Mouse (Mus musculus): ENCODE results near the gene Exd1. TPM values are rescaled to one million over a fixed set of nuclear protein-coding genes. Genes with fewer than 3 reads are reported as not detected.
A peak's percentile ranks its signal among the peaks of the same experiment; 100 is the strongest.

Exd1 gene
- polyA plus RNA-seq, 1 experiment = not detected

DNA sequence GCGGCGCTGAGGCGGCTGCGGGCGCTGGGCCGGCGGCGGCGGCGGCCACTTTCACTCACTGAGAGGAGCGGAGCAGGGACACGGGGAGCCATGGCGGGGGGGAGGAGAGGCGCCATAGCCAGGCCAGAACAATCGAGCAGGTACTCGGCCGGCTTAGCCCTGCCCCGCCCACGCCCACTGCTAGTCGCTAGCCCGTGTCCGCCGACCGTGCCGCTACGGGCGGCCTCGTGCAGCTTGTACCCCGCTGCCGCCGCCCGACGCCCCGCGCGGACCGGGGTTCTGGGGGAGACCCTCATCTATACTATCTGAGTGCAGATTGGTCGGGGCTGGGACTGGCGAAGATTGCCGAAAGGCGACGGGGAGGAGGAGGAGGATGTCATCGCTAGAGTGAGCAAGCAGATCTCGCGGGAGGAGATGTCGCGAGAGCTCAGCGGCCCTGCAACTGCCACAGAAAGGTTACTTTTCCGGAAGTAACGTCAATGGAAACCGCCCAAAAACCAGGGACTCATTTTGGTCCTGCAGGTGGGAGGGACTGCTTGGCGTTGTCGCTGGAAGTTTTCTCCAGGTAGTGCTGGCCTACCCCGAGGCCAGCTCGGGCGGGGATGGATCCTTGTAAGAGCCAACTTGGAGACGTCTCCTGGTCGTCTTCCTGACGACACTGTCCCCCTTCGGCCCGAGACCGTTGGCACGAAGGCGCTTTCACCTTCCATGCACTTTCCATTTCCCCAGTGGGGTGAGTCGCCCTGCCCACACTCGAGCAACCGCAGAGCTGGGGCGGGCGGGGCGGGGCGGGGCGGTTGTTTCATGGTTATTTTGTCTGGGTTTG is 69.6 kb downstream of the Exd1 start, which contains the start of gene Ino80:
TSS of gene Ino80 (minus strand) at position 117 of the 826 bp plus-strand sequence.
- Histone ChIP-seq H3K36me3 (ENCODE audit: control insufficient read depth) (peaks cover 2% of the 10 kb centered on the region), H3K4me1 (ENCODE audit: control insufficient read depth) (peaks cover 36% of the 10 kb centered on the region), H3K4me3 (replicated peaks) (peak within 1 kb of the TSS; percentile 95), H3K27me3 (ENCODE audit: control insufficient read depth) (no peaks in the 10 kb centered on the region), H3K9me3 (ENCODE audit: control insufficient read depth, low read length) (no peaks in the 10 kb centered on the region)
- TF ChIP-seq TAL1 (IDR thresholded peaks at IDR 0.05; ENCODE audit: low read length) (no peak), GATA1 (IDR thresholded peaks at IDR 0.05; ENCODE audit: low read length) (no peak)

DNA sequence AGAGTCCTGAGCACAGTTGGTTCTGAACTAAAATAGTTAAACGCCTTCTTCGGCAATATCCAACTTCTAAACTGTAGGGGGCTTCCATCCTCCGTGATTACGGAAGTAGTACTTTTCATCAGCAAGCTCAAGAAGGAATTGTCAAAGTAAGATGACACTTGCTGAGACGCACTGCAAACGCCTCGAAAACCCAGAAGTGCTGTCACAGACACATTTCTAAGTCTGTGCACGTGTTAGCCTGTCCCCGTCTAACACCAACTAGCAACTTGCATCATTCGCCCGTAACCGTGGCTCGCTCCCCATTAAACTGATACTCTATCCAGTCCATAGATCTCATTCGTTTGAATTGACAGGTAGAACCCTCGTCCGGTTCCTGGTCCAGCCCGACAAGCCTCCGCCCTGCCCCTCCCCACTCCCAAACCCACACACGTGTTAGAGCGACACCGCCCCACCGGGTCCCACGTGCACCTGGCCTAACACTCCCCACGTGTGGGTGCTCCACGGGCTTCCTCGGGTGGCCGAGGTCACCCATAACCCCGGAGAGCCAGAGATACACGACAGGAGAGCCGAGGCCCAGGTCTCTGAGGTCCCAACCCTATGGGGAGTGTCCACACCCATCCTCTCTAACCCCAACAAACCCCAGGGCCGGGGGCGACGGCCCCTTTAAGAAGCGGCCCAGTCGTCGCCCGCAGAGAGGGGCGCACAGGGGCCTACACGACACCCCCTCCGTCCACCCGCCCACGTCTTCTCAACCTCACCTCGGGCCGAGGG is 70.6 kb downstream of the Exd1 start:
- no peaks in the 10 kb centered on the region for H3K27me3 ChIP-seq (ENCODE audit: control insufficient read depth)
- peak overlapping the region; percentile 95 for H3K4me3 ChIP-seq (replicated peaks)
- peaks cover 5% of the 10 kb centered on the region for H3K36me3 ChIP-seq (ENCODE audit: control insufficient read depth)
- TF ChIP-seq TAL1 (IDR thresholded peaks at IDR 0.05; ENCODE audit: low read length) (no peak), GATA1 (IDR thresholded peaks at IDR 0.05; ENCODE audit: low read length) (no peak)
- peaks cover 38% of the 10 kb centered on the region for H3K4me1 ChIP-seq (ENCODE audit: control insufficient read depth)
- H3K9me3 ChIP-seq (ENCODE audit: control insufficient read depth, low read length) = no peaks in the 10 kb centered on the region

DNA sequence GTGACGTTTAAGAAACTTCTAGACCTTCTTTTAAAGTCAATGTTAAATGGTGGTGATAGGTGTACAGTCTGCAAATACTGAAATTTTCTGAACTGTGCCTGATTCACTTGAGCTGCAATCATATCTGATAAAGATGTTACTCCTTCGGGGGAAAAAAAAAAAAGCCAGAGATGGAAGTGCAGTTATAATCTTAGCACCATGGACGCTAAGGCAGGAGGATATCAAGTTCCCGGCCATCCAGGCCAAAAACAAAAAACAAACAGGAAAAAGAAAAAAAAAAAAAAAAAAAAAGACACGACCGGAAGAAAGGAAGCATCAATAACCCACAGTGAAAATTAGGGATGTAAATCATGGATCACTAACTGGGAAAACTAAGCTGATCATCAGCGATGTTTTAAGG is 71.3 kb downstream of the Exd1 start:
- H3K36me3 ChIP-seq (ENCODE audit: control insufficient read depth) = peaks cover 8% of the 10 kb centered on the region
- TF ChIP-seq TAL1 (IDR thresholded peaks at IDR 0.05; ENCODE audit: low read length) (no peak), GATA1 (IDR thresholded peaks at IDR 0.05; ENCODE audit: low read length) (no peak)

More for the DNA sequence above, 71.3 kb downstream of the Exd1 start:
- Histone ChIP-seq H3K4me3 (replicated peaks) (peak overlapping the region; percentile 95), H3K27me3 (ENCODE audit: control insufficient read depth) (no peaks in the 10 kb centered on the region), H3K4me1 (ENCODE audit: control insufficient read depth) (peaks cover 38% of the 10 kb centered on the region), H3K9me3 (ENCODE audit: control insufficient read depth, low read length) (no peaks in the 10 kb centered on the region)

Other genes with a start within 250 kb of the Exd1 start
- gene Dll4, start 221.8 kb downstream of the Exd1 start, polyA plus RNA-seq (2012) = 0.04 and 0.05 TPM in 2 replicates
- 3.1 and 7.6 TPM in 2 replicates for gene Chac1, start 196.4 kb downstream of the Exd1 start, polyA plus RNA-seq (2012)
- 0.22 and 0.26 TPM in 2 replicates for gene Ino80, start 69.9 kb downstream of the Exd1 start, polyA plus RNA-seq (2012)
- 2.0 and 2.3 TPM in 2 replicates for gene Chp1, start 70 bp upstream of the Exd1 start, polyA plus RNA-seq (2012)
- 1.8 and 1.9 TPM in 2 replicates for gene Nusap1, start 70.7 kb upstream of the Exd1 start, polyA plus RNA-seq (2012)
- gene Oip5, start 70.8 kb upstream of the Exd1 start, polyA plus RNA-seq (2012) = 3.6 and 6.2 TPM in 2 replicates
- gene Ndufaf1, start 115.2 kb upstream of the Exd1 start, polyA plus RNA-seq (2012) = 0.16 and 0.62 TPM in 2 replicates
- gene Rtf1, start 127.4 kb upstream of the Exd1 start, polyA plus RNA-seq (2012) = 5.3 and 5.8 TPM in 2 replicates
- gene Itpka, start 194.7 kb upstream of the Exd1 start, polyA plus RNA-seq (2012) = 0.05 and 0.06 TPM in 2 replicates
- not detected in 2 replicates for gene Ltk, start 212.8 kb upstream of the Exd1 start, polyA plus RNA-seq (2012)
- 0.74 and 0.80 TPM in 2 replicates for gene Rpap1, start 239.9 kb upstream of the Exd1 start, polyA plus RNA-seq (2012)

All from erythroblast, embryonic 14.5 days (primary cell).